Mouse (Mus musculus) CH12.LX (cell line): ENCODE data around the gene Mansc4. TPM values are rescaled to one million over a fixed set of nuclear protein-coding genes. Genes with fewer than 3 reads are reported as not detected.

ENCODE experiments used
- DNase-seq: peaks from one replicate; pipeline ENCODE4 v3.0.0-alpha.2; 2013; ENCODE audit errors: extremely low read depth
- H3K27ac ChIP-seq: 2 replicates; pipeline ENCODE4 v1.5.1; 2012; ENCODE audit warnings: low read depth, mild to moderate bottlenecking, control low read depth, moderate library complexity; ENCODE audit not compliant: insufficient read depth
- H3K27me3 ChIP-seq: replicated peaks from 2 replicates; pipeline ENCODE3; 2012; ENCODE audit warnings: inconsistent platforms
- H3K36me3 ChIP-seq, 2 experiments: replicated peaks in 1 of 2; 2 replicates each; pipeline versions ENCODE3 to v1.6.1; 2012; ENCODE audit warnings: inconsistent platforms in 1 of 2, low read length in 1 of 2, mild to moderate bottlenecking in 1 of 2, mixed read lengths in 1 of 2, moderate library complexity in 1 of 2; ENCODE audit not compliant: control insufficient read depth in 1 of 2, insufficient read depth in 1 of 2
- H3K4me1 ChIP-seq, 2 experiments: 2 replicates each; pipeline ENCODE4 v1.6.1; 2012; ENCODE audit warnings: inconsistent platforms in 1 of 2, moderate library complexity in 1 of 2; ENCODE audit not compliant: insufficient read depth in 2 of 2, control insufficient read depth in 1 of 2
- H3K4me2 ChIP-seq: 2 replicates; pipeline ENCODE4 v1.6.1; 2012; ENCODE audit warnings: low read depth, mild to moderate bottlenecking, control low read depth; ENCODE audit not compliant: poor library complexity, insufficient read depth, severe bottlenecking
- H3K4me3 ChIP-seq, 3 experiments: fragments of 150-350 bp in 1 of 3; sonication (generic) in 1 of 3; replicated peaks in 1 of 3; 2 replicates each; pipeline versions ENCODE3 to v1.5.1; 2011 to 2012; ENCODE audit warnings: low read depth in 2 of 3, low read length in 2 of 3, mild to moderate bottlenecking in 2 of 3, moderate library complexity in 2 of 3, control low read depth in 1 of 3, improper control_type of control experiment in 1 of 3, inconsistent platforms in 1 of 3, mixed read lengths in 1 of 3; ENCODE audit not compliant: poor library complexity in 1 of 3
- H3K79me2 ChIP-seq: replicated peaks from 2 replicates; pipeline ENCODE4 v1.6.1; 2012; ENCODE audit warnings: mild to moderate bottlenecking, moderate library complexity; ENCODE audit not compliant: control insufficient read depth, poor library complexity, insufficient read depth, severe bottlenecking; ENCODE audit errors: extremely low read depth
- H3K9ac ChIP-seq: 2 replicates; pipeline ENCODE4 v1.6.1; 2012; ENCODE audit warnings: low read depth, mild to moderate bottlenecking, control low read depth, moderate library complexity; ENCODE audit not compliant: insufficient read depth
- H3K9me3 ChIP-seq: replicated peaks from 2 replicates; pipeline ENCODE3; 2012; ENCODE audit warnings: low read length, inconsistent platforms, mixed read lengths
- CTCF ChIP-seq, 2 experiments: IDR thresholded peaks in 1 of 2; conservative IDR thresholded peaks in 1 of 2; 2 replicates each; pipeline ENCODE4 v1.5.1; 2011 to 2012; ENCODE audit warnings: low read depth in 2 of 2, low read length in 2 of 2, improper control_type of control experiment in 1 of 2, inconsistent platforms in 1 of 2, mild to moderate bottlenecking in 1 of 2, moderate library complexity in 1 of 2
- E2F4 ChIP-seq: IDR thresholded peaks from 2 replicates; pipeline ENCODE4 v1.6.1; 2011; ENCODE audit warnings: low read depth, low read length, improper control_type of control experiment; ENCODE audit not compliant: insufficient replicate concordance
- ELF1 ChIP-seq: IDR thresholded peaks from 2 replicates; pipeline ENCODE4 v1.6.1; 2014; ENCODE audit warnings: low read depth, mild to moderate bottlenecking, inconsistent platforms, low read length, improper control_type of control experiment
- EP300 ChIP-seq: IDR thresholded peaks from 2 replicates; pipeline ENCODE4 v1.6.1; 2011; ENCODE audit warnings: low read length, improper control_type of control experiment
- ETS1 ChIP-seq: conservative IDR thresholded peaks from 2 replicates; pipeline ENCODE4 v1.6.1; 2012; ENCODE audit warnings: low read depth, mild to moderate bottlenecking, inconsistent platforms, low read length, improper control_type of control experiment, moderate library complexity
- GABPA ChIP-seq: IDR thresholded peaks from 2 replicates; pipeline ENCODE4 v1.6.1; 2012; ENCODE audit warnings: low read depth, low read length, improper control_type of control experiment, inconsistent platforms; ENCODE audit not compliant: insufficient replicate concordance
- HCFC1 ChIP-seq: IDR thresholded peaks from 2 replicates; pipeline ENCODE4 v1.6.1; 2012; ENCODE audit warnings: low read depth, mild to moderate bottlenecking, inconsistent platforms, low read length, improper control_type of control experiment
- IRF4 ChIP-seq: IDR thresholded peaks from 2 replicates; pipeline ENCODE4 v1.6.1; 2014; ENCODE audit warnings: low read depth, mild to moderate bottlenecking, inconsistent platforms, low read length, improper control_type of control experiment
- JUN ChIP-seq: IDR thresholded peaks from 2 replicates; pipeline ENCODE4 v1.6.1; 2011; ENCODE audit warnings: low read depth, mild to moderate bottlenecking, low read length, improper control_type of control experiment, moderate library complexity; ENCODE audit not compliant: insufficient read depth
- MAFK ChIP-seq: IDR thresholded peaks from 2 replicates; pipeline ENCODE4 v1.6.1; 2011; ENCODE audit warnings: low read length, improper control_type of control experiment; ENCODE audit not compliant: insufficient replicate concordance
- MAZ ChIP-seq: IDR thresholded peaks from 2 replicates; pipeline ENCODE4 v1.6.1; 2012; ENCODE audit warnings: low read depth, mild to moderate bottlenecking, inconsistent platforms, low read length, improper control_type of control experiment, moderate library complexity
- MEF2A ChIP-seq: IDR thresholded peaks from 2 replicates; pipeline ENCODE4 v1.6.1; 2014; ENCODE audit warnings: low read depth, mild to moderate bottlenecking, inconsistent platforms, low read length, improper control_type of control experiment, borderline replicate concordance
- MXI1 ChIP-seq: IDR thresholded peaks from 2 replicates; pipeline ENCODE4 v1.6.1; 2011; ENCODE audit warnings: mild to moderate bottlenecking, low read depth, low read length, improper control_type of control experiment
- MYC ChIP-seq: IDR thresholded peaks from 2 replicates; pipeline ENCODE4 v1.6.1; 2011; ENCODE audit warnings: low read depth, mild to moderate bottlenecking, improper control_type of control experiment, low read length
- NELFE ChIP-seq: IDR thresholded peaks from 2 replicates; pipeline ENCODE4 v1.6.1; 2011; ENCODE audit warnings: low read depth, low read length, improper control_type of control experiment
- POLR2A ChIP-seq: IDR thresholded peaks from 2 replicates; pipeline ENCODE4 v1.6.1; 2011; ENCODE audit warnings: low read depth, mild to moderate bottlenecking, improper control_type of control experiment, low read length
- RAD21 ChIP-seq: IDR thresholded peaks from 2 replicates; pipeline ENCODE4 v1.6.1; 2011; ENCODE audit warnings: low read depth, mild to moderate bottlenecking, low read length, improper control_type of control experiment, moderate library complexity
- SIN3A ChIP-seq: IDR thresholded peaks from 2 replicates; pipeline ENCODE4 v1.6.1; 2012; ENCODE audit warnings: low read length, improper control_type of control experiment, inconsistent platforms
- TBP ChIP-seq: conservative IDR thresholded peaks from 2 replicates; pipeline ENCODE4 v1.6.1; 2011; ENCODE audit warnings: low read depth, low read length, improper control_type of control experiment
- UBTF ChIP-seq: IDR thresholded peaks from 2 replicates; pipeline ENCODE4 v1.6.1; 2012; ENCODE audit warnings: low read depth, mild to moderate bottlenecking, inconsistent platforms, low read length, improper control_type of control experiment, moderate library complexity
- ZC3H11A ChIP-seq: IDR thresholded peaks from 2 replicates; pipeline ENCODE4 v1.6.1; 2012; ENCODE audit warnings: low read depth, mild to moderate bottlenecking, inconsistent platforms, low read length, improper control_type of control experiment
- ZKSCAN1 ChIP-seq: IDR thresholded peaks from 2 replicates; pipeline ENCODE4 v1.6.1; 2012; ENCODE audit warnings: low read depth, inconsistent platforms, low read length, improper control_type of control experiment, borderline replicate concordance
- ZNF384 ChIP-seq: IDR thresholded peaks from 2 replicates; pipeline ENCODE4 v1.6.1; 2012; ENCODE audit warnings: low read depth, low read length, improper control_type of control experiment, inconsistent platforms
- dilution Hi-C: fragments of 300-500 bp; cut with MboI; formaldehyde crosslinking; loops from 2 replicates; pipeline ENCODE4 v1.14.3; 2020; ENCODE audit warnings: low sequenced_read_pairs; ENCODE audit not compliant: extremely low pct_unique_long_range_greater_than_20kb, extremely low pct_ligation_motif_present
- in situ Hi-C: fragments of 300-500 bp; cut with MboI; formaldehyde crosslinking; loops from 3 replicates; pipeline ENCODE4 v1.14.3; 2019; ENCODE audit warnings: low sequenced_read_pairs, low pct_ligation_motif_present, low pct_unique_long_range_greater_than_20kb, mixed read lengths
- polyA plus RNA-seq: library from polyadenylated mRNA; unstranded; fragments of >175 nt; gene quantifications from 2 replicates; pipeline ENCODE4 v1.2.1, GENCODE M21; 2012; ENCODE audit warnings: low read depth; ENCODE audit not compliant: insufficient read length
- total RNA-seq, 2 experiments: library from RNA; depleted of rRNA; stranded (reverse); fragments of 300-350 nt in 1 of 2; fragments of >200 nt in 1 of 2; gene quantifications; 2 replicates each; pipeline ENCODE4 v1.2.3; 2012 to 2014

The Mansc4 gene
- total and polyA plus RNA-seq, 3 experiments: 0.20 TPM; not detected in 2

DNA sequence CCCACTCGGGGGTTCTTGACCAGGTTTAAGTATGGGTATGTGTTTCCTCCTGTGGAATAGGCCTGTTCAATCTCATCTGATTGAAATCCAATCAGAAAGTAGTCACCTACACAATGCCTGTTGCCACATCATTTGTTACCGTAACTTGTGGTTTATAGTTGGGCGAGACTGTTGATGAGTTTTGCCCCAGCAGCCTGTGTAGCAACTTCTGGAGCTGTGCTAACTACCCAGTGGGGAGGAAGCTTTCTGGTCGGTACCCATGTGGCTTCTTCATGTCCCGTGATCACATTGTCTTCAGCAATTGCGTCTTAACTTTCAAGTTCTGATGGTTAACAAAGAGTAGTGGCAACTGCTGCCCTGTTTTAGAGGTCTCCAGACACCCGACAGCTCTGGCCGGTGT, 35.2 kb downstream of the Mansc4 start:
- dilution Hi-C loops: no loop called here
- Histone ChIP-seq H3K27me3 (no peaks in the 10 kb centered on the region), H3K4me1 (no peaks in the 10 kb centered on the region), H3K4me2 (no peak overlapping the region), H3K9me3 (no peaks in the 10 kb centered on the region), H3K4me3 (no peak overlapping the region), H3K27ac (no peak overlapping the region), H3K79me2 (no peaks in the 10 kb centered on the region; the same call in none of the 2 replicates), H3K9ac (no peak overlapping the region), H3K36me3 (peaks cover 76 to 98% of the 10 kb centered on the region in 2 experiments)
- no peak for DNase-seq
- in situ Hi-C loops: no loop called here
- no peak for TF ChIP-seq MYC
- no peak for TF ChIP-seq CTCF (conservative IDR thresholded peaks at IDR 0.05 in 1 of 2, IDR thresholded peaks at IDR 0.05 in 1 of 2; ENCODE audit: low read depth in 2 of 2, low read length in 2 of 2)
- no peak for TF ChIP-seq ELF1
- TF ChIP-seq MXI1: no peak
- TF ChIP-seq EP300: no peak
- no peak for TF ChIP-seq IRF4
- no peak for TF ChIP-seq ETS1

DNA sequence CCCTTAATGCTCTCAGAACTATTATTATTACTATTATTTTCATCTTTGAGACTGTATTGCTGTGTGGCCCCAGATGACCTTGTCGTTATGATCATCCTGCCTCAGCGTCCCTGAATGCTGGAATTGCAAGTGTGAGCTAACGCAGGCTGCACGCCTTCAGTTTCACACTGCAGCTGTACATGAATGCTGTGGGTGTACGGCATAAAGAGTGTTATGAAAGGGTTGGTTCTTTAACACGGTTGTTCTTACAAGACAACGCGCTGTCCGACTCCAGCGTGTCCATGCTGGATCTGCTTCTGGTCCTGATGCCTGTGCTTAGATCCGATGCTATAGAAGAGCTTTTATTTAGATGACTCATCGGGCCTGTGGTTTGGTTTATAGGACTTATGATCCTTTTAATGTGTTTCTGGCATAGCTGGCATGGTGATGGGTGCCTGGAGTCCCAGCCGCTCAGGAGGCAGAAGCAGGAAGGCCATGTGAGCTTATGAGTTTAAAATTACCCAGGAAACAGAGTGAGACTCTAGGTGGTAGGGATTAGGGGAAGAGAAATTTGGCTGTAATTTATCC, 37.5 kb downstream of the Mansc4 start:
- TF ChIP-seq MAFK (no peak), ZC3H11A (no peak), MEF2A (no peak), MYC (no peak), IRF4 (no peak), TBP (no peak), POLR2A (no peak), MAZ (no peak), HCFC1 (no peak), NELFE (no peak), ZKSCAN1 (no peak), UBTF (no peak), JUN (no peak), GABPA (no peak), RAD21 (no peak), SIN3A (no peak), MXI1 (no peak), ZNF384 (no peak), E2F4 (no peak)
- TF ChIP-seq, all 38 proteins: peak for 0
- no peak for DNase-seq
- dilution Hi-C loops: no loop called here

More for the DNA sequence above, 37.5 kb downstream of the Mansc4 start:
- no peak overlapping the region for H3K4me3 ChIP-seq
- no peaks in the 10 kb centered on the region for H3K27me3 ChIP-seq
- H3K9ac ChIP-seq: no peak overlapping the region
- no peaks in the 10 kb centered on the region for H3K9me3 ChIP-seq
- peaks cover 64 to 92% of the 10 kb centered on the region in 2 experiments for H3K36me3 ChIP-seq
- H3K79me2 ChIP-seq: peaks cover 15% of the 10 kb centered on the region
- no peak overlapping the region for H3K27ac ChIP-seq
- in situ Hi-C loops: no loop called here
- H3K4me2 ChIP-seq: no peak overlapping the region
- peaks cover 4 to 11% of the 10 kb centered on the region in 2 experiments; a peak in 3 of 4 replicates for H3K4me1 ChIP-seq
